Mouse (Mus musculus): ENCODE results near the gene Krt83. TPM values are rescaled to one million over a fixed set of nuclear protein-coding genes. Genes with fewer than 3 reads are reported as not detected.

The Krt83 gene
- polyA plus RNA-seq, 1 experiment from 2014 or later = not detected

DNA sequence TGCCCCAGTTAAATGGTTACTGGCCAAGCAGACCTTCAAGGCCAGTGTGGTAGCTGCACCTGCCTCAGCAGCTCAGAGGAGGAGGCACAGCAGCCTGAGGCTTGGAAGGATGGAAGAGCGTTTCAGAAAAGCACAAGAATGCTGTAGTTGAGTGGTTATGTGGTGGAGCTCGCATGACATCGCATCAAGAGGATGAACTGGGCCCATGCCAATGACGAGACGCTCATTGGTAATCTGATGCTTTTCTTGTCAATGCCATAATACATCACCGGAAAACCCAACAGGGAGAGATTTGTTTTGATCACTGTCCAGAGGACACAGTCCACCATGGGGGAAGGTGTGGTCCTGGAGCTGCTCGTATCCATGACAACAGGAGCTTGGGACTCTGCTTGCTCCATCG, 4.0 kb upstream of the Krt83 start:
- Histone ChIP-seq H3K27ac (no peak overlapping the region), H3K27me3 (no peaks in the 10 kb centered on the region), H3K9me3 (no peaks in the 10 kb centered on the region), H3K4me1 (no peaks in the 10 kb centered on the region), H3K4me3 (no peak overlapping the region), H3K9ac (no peak overlapping the region), H3K4me2 (replicated peaks) (no peak overlapping the region), H3K36me3 (no peaks in the 10 kb centered on the region)
- WGBS = 82% methylated on average over 8 of the region's 8 CpGs
- ATAC-seq (ENCODE audit: insufficient number of reproducible peaks, insufficient read depth, low FRiP score, low TSS enrichment) = no peak

DNA sequence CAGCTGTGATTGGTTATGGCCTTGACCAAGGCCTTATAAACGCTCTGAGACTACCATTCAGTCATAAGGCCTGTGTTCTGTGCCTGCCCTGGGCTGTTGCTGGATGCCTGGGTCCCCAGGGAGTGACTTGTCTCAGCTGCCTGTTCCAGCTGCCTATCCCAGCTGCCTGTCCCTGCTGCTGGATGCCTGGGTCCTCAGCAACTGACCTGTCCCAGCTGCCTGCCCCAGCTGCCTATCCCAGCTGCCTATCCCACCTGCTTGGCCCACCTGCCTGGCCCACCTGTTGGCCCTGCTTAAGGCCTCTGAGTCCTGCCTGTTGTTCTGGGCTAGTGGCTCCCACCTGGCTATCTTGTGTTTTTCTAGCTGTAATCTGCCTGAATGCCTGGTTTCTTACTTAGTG, 2.9 kb upstream of the Krt83 start:
- no peaks in the 10 kb centered on the region for H3K27me3 ChIP-seq
- H3K9me3 ChIP-seq = no peaks in the 10 kb centered on the region
- H3K4me1 ChIP-seq = no peaks in the 10 kb centered on the region
- H3K4me3 ChIP-seq = no peak overlapping the region
- no peak overlapping the region for H3K27ac ChIP-seq
- H3K36me3 ChIP-seq = no peaks in the 10 kb centered on the region
- no peak for ATAC-seq (ENCODE audit: insufficient number of reproducible peaks, insufficient read depth, low FRiP score, low TSS enrichment)
- H3K4me2 ChIP-seq (replicated peaks) = no peak overlapping the region
- 48% methylated on average over 1 of the region's 1 CpGs for WGBS
- no peak overlapping the region for H3K9ac ChIP-seq

DNA sequence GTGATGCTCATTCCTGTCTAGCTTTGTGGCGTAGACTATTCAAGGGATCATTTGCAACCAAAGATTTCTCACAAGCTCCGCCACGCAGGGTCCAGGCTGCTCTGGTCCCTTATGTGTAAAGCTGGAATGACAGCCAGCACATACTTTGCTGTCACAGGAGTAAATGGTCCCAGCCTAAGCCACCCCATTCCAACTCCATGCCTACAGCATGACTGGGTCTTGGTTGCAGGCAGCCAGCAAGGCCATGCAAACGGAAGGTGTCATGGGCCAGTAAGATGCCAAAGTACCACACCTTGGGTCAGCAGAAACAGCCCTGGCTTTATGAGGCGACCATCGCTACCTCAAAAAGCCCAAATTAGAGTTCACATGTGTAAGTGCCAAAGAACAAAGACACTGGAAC, 2.4 kb upstream of the Krt83 start:
- Histone ChIP-seq H3K9ac (no peak overlapping the region), H3K4me2 (replicated peaks) (no peak overlapping the region), H3K9me3 (no peaks in the 10 kb centered on the region), H3K36me3 (no peaks in the 10 kb centered on the region), H3K27ac (no peak overlapping the region), H3K4me3 (no peak overlapping the region), H3K27me3 (no peaks in the 10 kb centered on the region), H3K4me1 (no peaks in the 10 kb centered on the region)
- no peak for ATAC-seq (ENCODE audit: insufficient number of reproducible peaks, insufficient read depth, low FRiP score, low TSS enrichment)
- 87% methylated on average over 6 of the region's 6 CpGs for WGBS

DNA sequence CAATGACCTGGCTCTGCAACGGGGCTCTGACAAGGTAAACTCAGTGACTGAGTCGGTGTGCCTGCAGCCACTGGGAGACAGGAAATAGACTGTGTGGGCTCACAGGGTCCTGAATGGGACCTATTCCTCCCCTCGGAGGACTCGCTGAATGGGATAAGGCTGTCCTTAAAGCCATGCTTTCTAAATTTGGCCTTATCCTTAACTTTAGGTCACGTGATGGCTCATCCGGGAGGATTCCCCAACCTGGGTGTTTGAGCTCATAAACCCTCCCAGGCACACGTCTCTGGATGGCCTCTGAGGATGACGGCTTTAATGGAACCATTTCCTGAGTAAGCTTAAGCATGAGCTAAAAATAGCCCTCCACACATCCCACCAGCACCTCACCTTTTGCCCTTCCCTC, 1.4 kb upstream of the Krt83 start:
- H3K4me2 ChIP-seq (replicated peaks) = no peak overlapping the region
- no peaks in the 10 kb centered on the region for H3K27me3 ChIP-seq
- no peak overlapping the region for H3K9ac ChIP-seq
- ATAC-seq (ENCODE audit: insufficient number of reproducible peaks, insufficient read depth, low FRiP score, low TSS enrichment) = no peak
- WGBS = 50% methylated on average over 8 of the region's 8 CpGs
- no peak overlapping the region for H3K4me3 ChIP-seq
- H3K27ac ChIP-seq = no peak overlapping the region
- no peaks in the 10 kb centered on the region for H3K9me3 ChIP-seq
- H3K4me1 ChIP-seq = no peaks in the 10 kb centered on the region
- H3K36me3 ChIP-seq = no peaks in the 10 kb centered on the region

DNA sequence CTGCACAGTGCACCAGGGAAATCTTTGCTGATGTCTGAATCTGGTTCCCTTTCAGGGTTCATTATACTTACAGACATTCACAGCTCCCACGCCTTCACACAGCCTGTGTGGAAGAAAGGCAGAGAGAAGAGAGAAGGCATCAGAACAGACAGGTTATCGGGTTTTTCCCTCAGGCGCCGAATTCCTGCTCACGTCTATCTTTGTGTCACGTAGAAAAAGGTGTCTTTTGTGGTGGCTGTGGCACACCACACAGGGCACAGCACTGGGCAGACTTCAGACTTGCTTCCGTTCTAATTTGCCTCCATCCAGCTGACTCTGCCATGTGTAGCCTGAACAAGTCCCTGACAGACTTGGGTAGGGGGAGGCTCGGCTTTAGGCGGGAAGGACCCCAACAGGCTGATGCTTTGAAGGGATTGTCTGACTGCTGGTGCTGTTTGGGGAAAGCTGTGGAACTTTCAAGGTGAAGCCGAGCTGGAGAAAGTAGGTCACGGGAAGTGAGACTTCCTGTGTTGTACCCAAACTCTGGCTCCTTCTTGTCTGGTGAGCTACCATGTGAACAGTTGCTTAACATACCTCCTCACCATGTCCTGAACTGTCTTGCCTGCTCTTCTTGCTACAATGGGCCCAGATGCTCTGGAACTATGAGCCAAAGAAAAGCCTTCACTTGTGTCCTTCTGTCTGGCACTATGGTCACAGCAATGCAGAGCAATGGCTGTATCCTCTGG, 5.2 kb downstream of the Krt83 start:
- ATAC-seq (ENCODE audit: insufficient number of reproducible peaks, insufficient read depth, low FRiP score, low TSS enrichment) = no peak
- H3K4me3 ChIP-seq = no peak overlapping the region
- no peaks in the 10 kb centered on the region for H3K27me3 ChIP-seq
- no peaks in the 10 kb centered on the region for H3K9me3 ChIP-seq
- H3K4me1 ChIP-seq = no peaks in the 10 kb centered on the region
- no peak overlapping the region for H3K4me2 ChIP-seq (replicated peaks)
- no peak overlapping the region for H3K27ac ChIP-seq
- H3K36me3 ChIP-seq = no peaks in the 10 kb centered on the region
- no peak overlapping the region for H3K9ac ChIP-seq
- 65% methylated on average over 11 of the region's 11 CpGs for WGBS

DNA sequence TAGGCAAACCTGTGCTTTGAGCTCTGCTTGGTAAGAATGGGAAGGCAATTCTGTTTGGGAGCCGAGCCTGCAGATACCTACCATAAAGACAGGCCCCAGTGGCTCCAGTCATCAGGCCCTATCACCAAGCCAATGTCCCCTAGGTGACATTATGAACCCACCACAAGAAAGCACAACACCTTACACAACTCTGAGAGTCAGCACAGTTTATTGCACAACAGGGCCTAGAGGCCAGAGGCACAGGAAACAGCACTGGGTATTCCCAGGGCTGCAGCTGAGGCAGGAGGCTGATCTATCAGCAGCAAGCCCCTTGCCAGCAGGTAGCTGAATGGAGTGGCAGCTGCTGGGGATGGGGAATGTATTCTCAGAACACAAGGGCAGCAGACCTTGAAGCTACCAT, 6.4 kb downstream of the Krt83 start:
- Histone ChIP-seq H3K4me3 (no peak overlapping the region), H3K4me2 (replicated peaks) (no peak overlapping the region), H3K27me3 (no peaks in the 10 kb centered on the region), H3K27ac (no peak overlapping the region), H3K4me1 (no peaks in the 10 kb centered on the region), H3K9me3 (no peaks in the 10 kb centered on the region), H3K36me3 (no peaks in the 10 kb centered on the region), H3K9ac (no peak overlapping the region)
- 86% methylated on average over 1 of the region's 1 CpGs for WGBS
- ATAC-seq (ENCODE audit: insufficient number of reproducible peaks, insufficient read depth, low FRiP score, low TSS enrichment) = no peak

DNA sequence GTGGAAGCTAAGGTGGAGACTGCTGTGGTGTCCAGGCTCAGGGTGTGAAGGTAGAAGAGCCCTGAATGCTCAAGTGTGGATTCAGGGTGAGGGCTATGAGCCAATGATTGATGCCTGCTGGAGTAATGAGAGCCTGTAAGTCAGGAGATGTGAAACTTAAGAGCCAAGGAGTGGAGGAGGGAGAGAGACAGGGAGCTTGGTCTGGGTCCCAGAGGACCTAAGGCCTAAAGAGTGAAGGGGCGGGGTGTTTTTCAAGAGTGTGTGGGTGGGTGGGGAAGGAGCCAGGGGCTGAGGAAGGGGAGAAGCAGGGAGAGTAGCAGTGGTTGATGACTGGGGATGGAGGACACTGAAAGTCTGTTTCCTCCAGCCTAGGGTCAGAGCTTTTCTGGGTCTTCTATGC, 7.7 kb downstream of the Krt83 start:
- no peak for ATAC-seq (ENCODE audit: insufficient number of reproducible peaks, insufficient read depth, low FRiP score, low TSS enrichment)
- no peaks in the 10 kb centered on the region for H3K9me3 ChIP-seq
- no peak overlapping the region for H3K4me3 ChIP-seq
- H3K27me3 ChIP-seq = peaks cover 4% of the 10 kb centered on the region
- no peak overlapping the region for H3K27ac ChIP-seq
- H3K4me1 ChIP-seq = peaks cover 2% of the 10 kb centered on the region; the same call in 1 of the 2 replicates
- H3K4me2 ChIP-seq (replicated peaks) = no peak overlapping the region
- WGBS = 79% methylated on average over 1 of the region's 1 CpGs
- no peaks in the 10 kb centered on the region for H3K36me3 ChIP-seq
- H3K9ac ChIP-seq = no peak overlapping the region

DNA sequence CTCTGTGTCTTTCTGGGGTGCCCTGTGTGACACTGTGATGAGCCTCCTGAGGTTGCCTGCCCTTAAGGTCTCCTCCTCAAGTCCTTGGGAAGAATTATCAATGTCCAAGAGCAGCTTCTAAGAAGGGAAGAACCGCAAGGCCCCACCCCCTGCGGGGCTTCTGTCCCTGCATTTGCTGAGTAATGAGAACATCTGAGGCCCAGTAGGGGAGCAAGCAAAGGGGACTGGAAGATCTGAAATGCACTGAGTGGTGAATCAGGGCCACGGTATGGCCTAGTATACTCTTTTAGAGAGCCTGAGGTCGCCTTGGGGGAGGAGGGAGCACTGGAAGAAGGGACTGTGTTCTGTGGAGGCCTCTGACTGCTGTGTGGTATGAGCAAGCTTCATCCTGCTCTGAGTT, 9.3 kb downstream of the Krt83 start:
- H3K36me3 ChIP-seq = no peaks in the 10 kb centered on the region
- no peak overlapping the region for H3K4me2 ChIP-seq (replicated peaks)
- H3K4me3 ChIP-seq = no peak overlapping the region
- WGBS = 45% methylated on average over 4 of the region's 4 CpGs
- no peak overlapping the region for H3K9ac ChIP-seq
- no peaks in the 10 kb centered on the region for H3K9me3 ChIP-seq
- H3K4me1 ChIP-seq = peaks cover 2% of the 10 kb centered on the region; the same call in 1 of the 2 replicates
- peaks cover 4% of the 10 kb centered on the region for H3K27me3 ChIP-seq
- ATAC-seq (ENCODE audit: insufficient number of reproducible peaks, insufficient read depth, low FRiP score, low TSS enrichment) = no peak
- no peak overlapping the region for H3K27ac ChIP-seq

DNA sequence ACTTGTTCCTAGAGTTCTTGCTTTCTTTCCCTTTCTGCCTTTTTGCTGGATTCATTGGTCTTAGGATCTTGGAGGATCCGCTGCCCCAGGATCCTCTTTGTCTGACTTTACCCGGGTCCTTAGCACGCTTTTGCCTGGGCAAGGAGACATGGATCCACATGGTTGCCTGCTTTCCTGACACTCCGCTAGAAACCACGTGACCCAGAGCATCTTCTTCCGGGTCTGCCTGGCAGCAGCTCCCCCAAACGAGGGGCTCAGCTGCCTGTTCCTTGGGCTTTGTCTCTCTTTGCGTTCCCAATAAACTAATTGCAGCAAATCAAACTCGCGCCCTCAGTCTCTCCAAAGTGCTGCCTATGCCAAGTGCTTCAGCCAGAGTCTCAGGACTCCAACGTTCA, 11.6 kb downstream of the Krt83 start:
- H3K4me1 ChIP-seq = peaks cover 2% of the 10 kb centered on the region; the same call in 1 of the 2 replicates
- ATAC-seq (ENCODE audit: insufficient number of reproducible peaks, insufficient read depth, low FRiP score, low TSS enrichment) = no peak
- H3K9ac ChIP-seq = 0 out of 2 replicates have a peak overlapping the region, but pooled peaks have one; percentile 22
- peak overlapping the region; percentile 37 for H3K4me3 ChIP-seq
- 35% methylated on average over 11 of the region's 11 CpGs for WGBS
- H3K9me3 ChIP-seq = no peaks in the 10 kb centered on the region
- H3K4me2 ChIP-seq (replicated peaks) = peak overlapping the region; percentile 65
- no peaks in the 10 kb centered on the region for H3K36me3 ChIP-seq
- H3K27me3 ChIP-seq = peaks cover 6% of the 10 kb centered on the region
- no peak overlapping the region for H3K27ac ChIP-seq

DNA sequence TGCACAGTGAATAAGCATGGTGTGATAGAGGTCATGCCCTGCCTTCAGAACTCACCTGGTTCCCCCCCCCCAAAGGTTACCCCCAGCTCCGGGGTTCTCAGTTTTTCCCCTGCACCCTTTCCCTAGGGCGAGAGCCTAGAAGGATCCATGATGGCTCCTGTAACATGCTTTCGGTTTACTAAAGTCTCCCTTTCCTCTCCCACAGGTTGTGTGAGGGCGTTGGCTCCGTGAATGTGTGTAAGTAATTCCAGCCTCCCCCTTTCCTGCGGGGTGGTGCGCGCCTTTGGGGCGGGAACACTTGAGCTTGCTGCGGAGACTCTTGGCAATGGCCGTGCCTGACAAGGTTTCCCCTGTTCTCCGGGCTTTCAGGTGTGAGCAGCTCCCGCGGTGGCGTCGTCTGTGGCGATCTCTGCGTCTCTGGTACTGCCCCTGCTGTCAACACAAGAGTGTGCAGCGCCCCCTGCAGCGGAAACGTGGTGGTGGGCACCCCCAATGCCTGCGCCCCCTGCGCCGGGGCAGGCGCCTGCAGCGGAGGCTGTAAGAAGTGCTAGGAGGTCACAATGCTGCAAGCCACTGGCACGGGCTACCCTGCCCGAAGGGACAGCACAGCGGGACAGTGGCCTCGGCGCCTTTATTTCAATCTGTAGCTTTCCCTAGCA, 12.2 kb downstream of the Krt83 start:
- 0 out of 2 replicates have a peak, but pooled peaks have one; percentile 45 for ATAC-seq (ENCODE audit: insufficient number of reproducible peaks, insufficient read depth, low FRiP score, low TSS enrichment)
- peak overlapping the region; percentile 22; the same call in 1 of the 2 replicates for H3K9ac ChIP-seq

DNA sequence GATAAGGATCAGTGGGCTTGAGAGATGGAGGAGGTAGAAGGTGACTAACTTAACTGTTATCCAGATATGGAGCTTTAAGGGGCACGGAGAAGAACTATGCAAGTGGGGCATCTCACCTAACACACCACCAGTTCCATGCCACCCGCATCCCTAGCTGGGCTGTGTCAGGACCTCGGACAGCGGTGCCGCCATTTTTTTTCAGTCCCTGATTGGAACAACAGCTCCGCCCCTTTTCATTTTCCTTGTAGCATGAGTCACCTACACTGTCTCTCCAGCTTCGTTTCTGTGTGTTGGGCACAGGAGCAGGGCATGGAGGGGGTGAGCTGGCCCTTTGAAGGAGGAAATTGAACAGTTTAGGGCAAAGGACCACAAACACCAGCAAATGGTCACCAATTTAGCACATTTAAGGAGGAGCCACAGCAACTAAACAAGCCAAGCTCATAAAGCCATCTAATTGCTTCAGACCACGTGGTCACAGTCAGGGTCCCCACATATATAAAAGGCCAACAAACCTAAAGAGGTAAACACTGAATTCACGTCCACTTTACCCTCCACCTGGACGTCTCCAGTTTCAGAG, 18.3 kb downstream of the Krt83 start, which contains the start of gene Krt86:
Gene Krt86, plus strand, starts transcription at position 527 of the 577 bp plus-strand sequence.
- Histone ChIP-seq H3K27ac (no peak within 1 kb of the TSS), H3K4me3 (no peak within 1 kb of the TSS), H3K9me3 (no peaks in the 10 kb centered on the region), H3K9ac (no peak within 1 kb of the TSS), H3K4me2 (replicated peaks) (no peak within 1 kb of the TSS), H3K4me1 (no peaks in the 10 kb centered on the region), H3K36me3 (no peaks in the 10 kb centered on the region), H3K27me3 (peaks cover 3% of the 10 kb centered on the region; the same call in 1 of the 2 replicates)
- 34% methylated on average over 10 of the region's 10 CpGs for WGBS
- ATAC-seq (ENCODE audit: insufficient number of reproducible peaks, insufficient read depth, low FRiP score, low TSS enrichment) = no peak

More for the DNA sequence above, 12.2 kb downstream of the Krt83 start:
- H3K36me3 ChIP-seq = no peaks in the 10 kb centered on the region
- peaks cover 2% of the 10 kb centered on the region; the same call in 1 of the 2 replicates for H3K4me1 ChIP-seq
- H3K27me3 ChIP-seq = peaks cover 7% of the 10 kb centered on the region
- H3K4me3 ChIP-seq = peak overlapping the region; percentile 37
- no peaks in the 10 kb centered on the region for H3K9me3 ChIP-seq
- WGBS = 10% methylated on average over 31 of the region's 31 CpGs
- no peak overlapping the region for H3K27ac ChIP-seq
- H3K4me2 ChIP-seq (replicated peaks) = peak overlapping the region; percentile 65

DNA sequence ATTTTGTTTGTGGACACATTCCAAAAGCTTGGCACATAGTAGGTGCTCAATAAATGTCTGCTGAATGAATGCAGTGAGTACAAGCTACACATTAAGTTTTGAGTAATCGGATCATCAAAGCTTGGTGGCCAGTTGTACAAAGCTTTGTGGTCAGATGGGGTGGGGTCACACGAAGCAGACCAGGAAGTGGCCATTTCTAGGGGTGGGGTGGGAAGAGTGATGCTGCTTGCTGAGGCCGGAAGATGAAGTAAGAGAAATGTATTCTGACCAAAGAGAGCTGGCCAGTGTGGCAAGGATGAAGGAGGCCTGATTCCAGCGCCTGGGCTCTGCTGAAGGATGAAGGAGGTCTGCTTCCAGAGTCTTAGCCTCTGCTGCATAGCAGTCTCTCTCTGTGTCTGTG, 22.2 kb downstream of the Krt83 start:
- Histone ChIP-seq H3K4me2 (replicated peaks) (no peak overlapping the region), H3K27me3 (no peaks in the 10 kb centered on the region), H3K9me3 (no peaks in the 10 kb centered on the region), H3K4me3 (no peak overlapping the region), H3K9ac (no peak overlapping the region), H3K36me3 (no peaks in the 10 kb centered on the region), H3K27ac (no peak overlapping the region), H3K4me1 (no peaks in the 10 kb centered on the region)
- 83% methylated on average over 4 of the region's 4 CpGs for WGBS
- ATAC-seq (ENCODE audit: insufficient number of reproducible peaks, insufficient read depth, low FRiP score, low TSS enrichment) = no peak

Measured in embryonic facial prominence, embryonic 12.5 days (tissue).